Mouse (Mus musculus) myocyte (in vitro differentiated cells): ENCODE data around the gene Cyp4a31.
"Not testable (repeated sequence)": the region's sequence is repeated elsewhere in the genome, so short reads cannot be mapped to it uniquely, and the experiment has no call there.

ENCODE experiments used
- CEBPB ChIP-seq: IDR thresholded peaks from 2 replicates; pipeline ENCODE4 v1.6.1; 2011; ENCODE audit warnings: mild to moderate bottlenecking, moderate library complexity; ENCODE audit not compliant: poor library complexity, insufficient read depth, severe bottlenecking
- E2F4 ChIP-seq: IDR thresholded peaks from one replicate; pipeline ENCODE4 v1.6.1; 2011; ENCODE audit warnings: mild to moderate bottlenecking, control low read depth, moderate library complexity; ENCODE audit not compliant: insufficient read depth
- MAX ChIP-seq: IDR thresholded peaks from one replicate; pipeline ENCODE4 v1.6.1; 2011; ENCODE audit warnings: low read depth, mild to moderate bottlenecking, control low read depth
- MYOD1 ChIP-seq, 3 experiments: IDR thresholded peaks; one replicate each; pipeline ENCODE4 v1.6.1; 2011; ENCODE audit warnings: control low read depth in 2 of 3, low read depth in 2 of 3, mild to moderate bottlenecking in 2 of 3, moderate library complexity in 1 of 3; ENCODE audit not compliant: insufficient read length in 2 of 3, control insufficient read depth in 1 of 3
- MYOG ChIP-seq, 3 experiments: IDR thresholded peaks; one replicate each; pipeline ENCODE4 v1.6.1; 2011; ENCODE audit warnings: control low read depth in 2 of 3, low read depth in 2 of 3, mild to moderate bottlenecking in 2 of 3; ENCODE audit not compliant: insufficient read length in 2 of 3, control insufficient read depth in 1 of 3, insufficient read depth in 1 of 3
- POLR2A ChIP-seq: IDR thresholded peaks from one replicate; pipeline ENCODE4 v1.6.1; 2011; ENCODE audit warnings: low read depth, mild to moderate bottlenecking, control low read depth, moderate library complexity; ENCODE audit not compliant: insufficient read length
- POLR2AphosphoS2 ChIP-seq: IDR thresholded peaks from one replicate; pipeline ENCODE4 v1.6.1; 2011; ENCODE audit warnings: low read depth, control low read depth; ENCODE audit not compliant: insufficient read length
- REST ChIP-seq: IDR thresholded peaks from one replicate; pipeline ENCODE4 v1.6.1; 2011; ENCODE audit warnings: mild to moderate bottlenecking, control low read depth, moderate library complexity; ENCODE audit not compliant: insufficient read depth, insufficient read length
- SRF ChIP-seq: IDR thresholded peaks from one replicate; pipeline ENCODE4 v1.6.1; 2011; ENCODE audit warnings: low read depth; ENCODE audit not compliant: control insufficient read depth, insufficient read length
- TCF12 ChIP-seq: IDR thresholded peaks from one replicate; pipeline ENCODE4 v1.6.1; 2011; ENCODE audit warnings: mild to moderate bottlenecking, control low read depth; ENCODE audit not compliant: poor library complexity, insufficient read depth, severe bottlenecking
- USF1 ChIP-seq: IDR thresholded peaks from one replicate; pipeline ENCODE4 v1.6.1; 2011; ENCODE audit warnings: low read depth, mild to moderate bottlenecking, control low read depth, moderate library complexity

GRCm38 (mm10) chr4:115564469-115565225 is 1.2 kb downstream of the Cyp4a31 start:
- TF ChIP-seq POLR2A; MAX; CEBPB; USF1; E2F4; MYOD1 (IDR thresholded peaks at IDR 0.05; ENCODE audit: control insufficient read depth in 1 of 3, insufficient read length in 2 of 3, low read depth in 2 of 3); REST; MYOG (IDR thresholded peaks at IDR 0.05; ENCODE audit: control insufficient read depth in 1 of 3, insufficient read depth in 1 of 3, insufficient read length in 2 of 3, low read depth in 2 of 3); TCF12; POLR2AphosphoS2; SRF: not testable (repeated sequence)
